Mouse (Mus musculus) embryonic facial prominence, embryonic 13.5 days (tissue): ENCODE data around the gene 5530401A14Rik. TPM values are rescaled to one million over a fixed set of nuclear protein-coding genes. Genes with fewer than 3 reads are reported as not detected.

Source experiments
- ATAC-seq: fragments of 200-750 bp; cut with Nextera tagmentation; 2 replicates; pipeline ENCODE4 v1.8.0; 2017; ENCODE audit warnings: low read depth; ENCODE audit not compliant: insufficient number of reproducible peaks, insufficient read depth, low FRiP score, low TSS enrichment
- H3K27ac ChIP-seq: fragments of 300-500 bp; sonication (generic); 2 replicates; pipeline ENCODE4 v1.5.1; 2015; ENCODE audit warnings: moderate library complexity, mild to moderate bottlenecking, inconsistent platforms
- H3K27me3 ChIP-seq: fragments of 300-500 bp; sonication (generic); 2 replicates; pipeline ENCODE4 v1.6.1; 2015; ENCODE audit warnings: mild to moderate bottlenecking, inconsistent platforms
- H3K36me3 ChIP-seq: fragments of 300-500 bp; sonication (generic); 2 replicates; pipeline ENCODE4 v1.6.1; 2015; ENCODE audit warnings: mild to moderate bottlenecking, inconsistent platforms
- H3K4me1 ChIP-seq: fragments of 300-500 bp; sonication (generic); 2 replicates; pipeline ENCODE4 v1.6.1; 2015; ENCODE audit warnings: inconsistent platforms
- H3K4me2 ChIP-seq: fragments of 300-500 bp; sonication (generic); 2 replicates; pipeline ENCODE4 v1.6.1; 2015; ENCODE audit warnings: moderate library complexity, mild to moderate bottlenecking, inconsistent platforms
- H3K4me3 ChIP-seq: fragments of 300-500 bp; sonication (generic); 2 replicates; pipeline ENCODE4 v1.5.1; 2015; ENCODE audit warnings: mild to moderate bottlenecking, inconsistent platforms
- H3K9ac ChIP-seq: fragments of 300-500 bp; sonication (generic); 2 replicates; pipeline ENCODE4 v1.6.1; 2015; ENCODE audit warnings: mild to moderate bottlenecking, inconsistent platforms
- H3K9me3 ChIP-seq: fragments of 300-500 bp; sonication (generic); 2 replicates; pipeline ENCODE4 v1.6.1; 2016; ENCODE audit warnings: inconsistent platforms
- WGBS: fragments of 180-500 bp; shearing (Covaris S2); methylation state at CpG from one replicate; pipeline ENCODE4 v1.1.7; 2015; ENCODE audit warnings: mixed read lengths; 5-methylcytosine and 5-hydroxymethylcytosine counted together
- polyA plus RNA-seq: library from polyadenylated mRNA; unstranded; fragments of >200 nt; fragmentation: Nextera tagmentation; extraction: Ambion mirVana; gene quantifications from 2 replicates; pipeline ENCODE4 v1.2.1, GENCODE M21; 2015

5530401A14Rik gene
- polyA plus RNA-seq, 1 experiment from 2014 or later = 0.07 TPM

GRCm38 (mm10) chr11:81942167-81942566 lies 81.7 kb downstream of the 5530401A14Rik start:
- Histone ChIP-seq H3K36me3 (no peaks in the 10 kb centered on the region), H3K4me1 (no peaks in the 10 kb centered on the region), H3K27ac (no peak overlapping the region), H3K9me3 (no peaks in the 10 kb centered on the region), H3K4me3 (no peak overlapping the region), H3K9ac (no peak overlapping the region), H3K4me2 (no peak overlapping the region), H3K27me3 (no peaks in the 10 kb centered on the region)
- 38% methylated on average over 1 of the region's 1 CpGs for WGBS
- no peak for ATAC-seq

Other genes starting within 250 kb of the 5530401A14Rik start
- 0.45 and 0.60 TPM in 2 replicates for gene Asic2, start 107.8 kb downstream of the 5530401A14Rik start, polyA plus RNA-seq
- gene Ccl2, start 174.9 kb downstream of the 5530401A14Rik start, polyA plus RNA-seq = 2.9 and 4.2 TPM in 2 replicates
- not detected in 2 replicates for gene Gm17268, start 177.9 kb downstream of the 5530401A14Rik start, polyA plus RNA-seq
- gene Ccl7, start 185.0 kb downstream of the 5530401A14Rik start, polyA plus RNA-seq = 1.3 and 1.5 TPM in 2 replicates
- gene Ccl11, start 197.2 kb downstream of the 5530401A14Rik start, polyA plus RNA-seq = 1.2 and 1.3 TPM in 2 replicates
- 2.7 and 3.5 TPM in 2 replicates for gene Ccl12, start 241.2 kb downstream of the 5530401A14Rik start, polyA plus RNA-seq